Mouse (Mus musculus): ENCODE data around the gene Rassf3.

DNA sequence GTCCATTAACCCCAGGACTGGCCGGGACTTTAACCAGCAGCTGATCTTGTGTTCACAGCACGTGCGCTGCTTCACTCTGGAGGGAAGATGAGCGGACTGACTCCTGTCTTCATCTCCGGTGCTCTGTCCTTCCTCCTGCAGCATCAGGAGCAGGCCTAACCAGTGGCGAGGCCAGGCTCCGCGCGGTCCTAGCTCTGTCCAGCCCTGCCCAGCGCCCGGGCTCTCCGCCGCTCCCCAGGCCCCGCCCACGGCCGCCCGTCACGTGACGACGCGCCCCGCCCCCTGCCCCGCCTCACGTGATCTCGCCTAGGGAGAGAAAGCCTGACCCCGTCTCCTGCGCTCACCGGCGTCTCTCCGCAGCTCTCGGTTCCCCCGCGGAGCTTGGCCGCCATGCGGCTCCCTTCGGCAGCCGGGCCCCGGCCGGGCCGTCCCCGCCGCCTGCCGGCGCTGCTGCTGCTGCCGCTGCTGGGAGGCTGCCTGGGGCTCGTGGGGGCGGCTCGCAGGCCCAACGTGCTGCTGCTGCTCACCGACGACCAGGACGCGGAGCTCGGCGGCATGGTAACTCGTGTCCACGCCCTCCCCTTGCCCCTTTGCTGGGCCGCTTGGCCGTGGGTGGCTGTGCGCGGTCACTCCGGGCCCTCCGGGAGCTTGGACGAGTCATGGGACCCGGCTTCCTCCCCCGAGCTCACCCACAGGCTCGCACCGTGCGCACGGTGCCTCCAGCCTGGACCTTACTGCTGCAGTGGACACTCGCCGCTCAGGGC is 111.2 kb downstream of the Rassf3 start, which contains the start of gene Gns:
- TF ChIP-seq TAL1 (IDR thresholded peaks at IDR 0.05; ENCODE audit: low read length) (no peak), GATA1 (IDR thresholded peaks at IDR 0.05; ENCODE audit: low read length) (no peak)
